Mouse (Mus musculus): ENCODE results near the gene Slc43a2. TPM values are rescaled to one million over a fixed set of nuclear protein-coding genes. Genes with fewer than 3 reads are reported as not detected.
"Not testable (repeated sequence)": the region's sequence is repeated elsewhere in the genome, so short reads cannot be mapped to it uniquely, and the experiment has no call there.

The Slc43a2 gene
- polyA plus RNA-seq, 1 experiment from 2014 or later = 12.1 TPM

- Histone ChIP-seq H3K4me1 (peaks cover 22% of the 10 kb centered on the region), H3K9ac (replicated peaks) (no peak overlapping the region), H3K4me2 (replicated peaks) (no peak overlapping the region), H3K27me3 (no peaks in the 10 kb centered on the region), H3K4me3 (no peak overlapping the region), H3K27ac (replicated peaks) (peak overlapping the region; percentile 47), H3K9me3 (no peaks in the 10 kb centered on the region), H3K36me3 (no peaks in the 10 kb centered on the region)
- WGBS = 65% methylated on average over 19 of the region's 19 CpGs
- ATAC-seq (replicated peaks) = 0 out of 2 replicates have a peak, but pooled peaks have one; percentile 33
Measured at GRCm38 (mm10) chr11:75540710-75541581, 9.5 kb downstream of the Slc43a2 start.

GRCm38 (mm10) chr11:75544713-75545112 is 13.2 kb downstream of the Slc43a2 start:
- no peak overlapping the region for H3K4me2 ChIP-seq (replicated peaks)
- no peak for ATAC-seq (replicated peaks)
- no peak overlapping the region for H3K9ac ChIP-seq (replicated peaks)
- no peak overlapping the region for H3K4me3 ChIP-seq
- 81% methylated on average over 9 of the region's 9 CpGs for WGBS
- no peak overlapping the region for H3K27ac ChIP-seq (replicated peaks)
- H3K4me1 ChIP-seq = peaks cover 16% of the 10 kb centered on the region
- H3K36me3 ChIP-seq = no peaks in the 10 kb centered on the region
- no peaks in the 10 kb centered on the region for H3K9me3 ChIP-seq
- no peaks in the 10 kb centered on the region for H3K27me3 ChIP-seq

- Histone ChIP-seq H3K4me3 (no peak overlapping the region), H3K9ac (replicated peaks) (no peak overlapping the region), H3K4me2 (replicated peaks) (no peak overlapping the region), H3K4me1 (peaks cover 19% of the 10 kb centered on the region), H3K36me3 (no peaks in the 10 kb centered on the region), H3K27ac (replicated peaks) (no peak overlapping the region), H3K9me3 (no peaks in the 10 kb centered on the region), H3K27me3 (no peaks in the 10 kb centered on the region)
- no peak for ATAC-seq (replicated peaks)
- WGBS = 80% methylated on average over 4 of the region's 4 CpGs
Measured at GRCm38 (mm10) chr11:75546057-75546456, 14.6 kb downstream of the Slc43a2 start.

DNA sequence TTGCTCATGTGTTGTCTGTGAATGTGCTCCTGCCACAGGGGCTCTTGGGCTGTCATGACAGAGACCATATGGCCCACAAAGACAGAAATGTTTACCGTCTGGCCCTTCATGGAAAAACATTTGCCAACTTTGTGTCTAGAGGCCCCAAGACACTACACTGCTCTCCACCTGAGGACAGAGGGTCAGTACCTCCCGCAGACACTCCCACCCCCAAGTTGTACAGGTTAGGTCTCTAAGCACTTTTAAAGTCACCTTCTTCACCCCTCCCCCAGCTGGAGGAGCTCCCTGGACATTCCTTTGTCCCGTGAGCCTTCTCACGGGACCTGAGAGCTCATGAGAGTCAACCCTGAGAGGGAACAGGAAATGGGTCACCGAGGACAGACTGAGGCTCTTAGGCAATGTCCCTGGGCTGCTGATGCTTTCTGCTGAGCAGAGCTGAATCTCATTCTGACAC is 18.2 kb downstream of the Slc43a2 start:
- H3K4me1 ChIP-seq = peaks cover 27% of the 10 kb centered on the region
- H3K4me3 ChIP-seq = no peak overlapping the region
- H3K9ac ChIP-seq (replicated peaks) = no peak overlapping the region
- no peak overlapping the region for H3K27ac ChIP-seq (replicated peaks)
- peak; percentile 26; the same call in 1 of the 2 replicates for ATAC-seq (replicated peaks)
- no peaks in the 10 kb centered on the region for H3K36me3 ChIP-seq
- no peaks in the 10 kb centered on the region for H3K9me3 ChIP-seq
- H3K4me2 ChIP-seq (replicated peaks) = no peak overlapping the region
- no peaks in the 10 kb centered on the region for H3K27me3 ChIP-seq
- 45% methylated on average over 5 of the region's 5 CpGs for WGBS

DNA sequence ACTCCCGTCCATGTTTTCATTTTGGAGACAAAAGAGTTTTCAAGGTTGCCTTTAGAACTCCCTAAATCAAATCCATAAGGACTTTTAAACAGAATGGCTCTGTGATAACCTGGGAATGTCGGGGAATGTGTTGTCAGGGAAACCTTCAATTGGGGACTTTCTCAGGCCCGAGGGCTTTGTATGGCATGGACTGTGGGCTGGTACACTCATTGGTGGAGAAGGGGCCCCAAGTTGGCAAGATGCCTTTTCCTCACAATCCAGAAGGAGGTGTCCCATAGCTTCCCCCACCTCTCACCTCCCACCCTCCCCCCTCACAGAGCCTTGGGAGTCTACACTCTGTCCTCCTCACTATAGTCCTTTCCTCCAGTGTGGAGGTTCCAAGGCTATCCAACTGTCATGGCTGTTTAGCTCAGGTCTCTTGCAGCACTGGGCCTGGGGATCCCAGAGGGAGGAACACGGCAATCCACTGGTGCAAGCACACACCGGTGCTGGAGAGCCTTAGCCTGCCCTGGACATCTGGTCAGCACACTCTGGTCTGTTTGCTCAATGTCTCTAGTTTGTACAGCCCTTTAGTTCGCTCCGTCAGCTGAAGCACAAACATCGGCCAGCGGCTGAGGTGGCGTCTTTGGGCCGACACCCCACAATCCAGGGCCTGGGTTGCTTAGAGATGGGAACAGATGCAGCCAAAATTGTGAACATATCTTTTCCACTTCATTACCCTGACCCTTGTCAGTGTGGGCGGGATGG is 18.9 kb downstream of the Slc43a2 start:
- Histone ChIP-seq H3K4me3 (no peak overlapping the region), H3K9me3 (no peaks in the 10 kb centered on the region), H3K27me3 (no peaks in the 10 kb centered on the region), H3K27ac (replicated peaks) (no peak overlapping the region), H3K4me2 (replicated peaks) (no peak overlapping the region), H3K36me3 (no peaks in the 10 kb centered on the region), H3K4me1 (peaks cover 27% of the 10 kb centered on the region), H3K9ac (replicated peaks) (no peak overlapping the region)
- 0 out of 2 replicates have a peak, but pooled peaks have one; percentile 16 for ATAC-seq (replicated peaks)
- WGBS = 50% methylated on average over 12 of the region's 12 CpGs

- H3K9ac ChIP-seq (replicated peaks) = no peak overlapping the region
- no peak overlapping the region for H3K27ac ChIP-seq (replicated peaks)
- 87% methylated on average over 5 of the region's 5 CpGs for WGBS
Measured at GRCm38 (mm10) chr11:75551321-75551720, 19.8 kb downstream of the Slc43a2 start.

DNA sequence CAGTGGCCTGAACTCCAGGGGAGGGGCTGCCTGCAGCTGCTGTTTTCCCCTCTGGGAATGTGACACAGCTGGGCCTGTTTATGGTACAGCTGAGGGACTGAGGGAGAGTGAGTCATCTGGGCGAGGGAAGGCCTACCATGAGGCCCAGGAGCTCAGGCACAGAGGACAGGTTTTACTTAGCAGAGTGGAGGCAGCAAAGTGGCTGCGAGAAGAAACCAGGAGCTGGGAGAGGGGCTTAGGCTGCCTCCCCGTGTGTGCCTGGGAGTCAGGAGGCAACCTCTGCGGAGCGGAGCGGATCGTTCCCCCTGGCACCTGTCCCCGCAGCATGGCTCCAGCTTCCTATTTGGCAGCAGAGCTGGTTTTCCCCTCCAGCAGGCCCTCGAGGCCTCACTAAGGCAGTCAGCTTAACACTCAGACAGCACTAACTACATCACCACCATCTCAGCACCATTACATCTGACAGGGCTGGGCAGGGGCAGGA is 20.5 kb downstream of the Slc43a2 start:
- no peak overlapping the region for H3K4me2 ChIP-seq (replicated peaks)
- 0 out of 2 replicates have a peak overlapping the region, but pooled peaks have one; percentile 5 for H3K9ac ChIP-seq (replicated peaks)
- WGBS = 55% methylated on average over 9 of the region's 9 CpGs
- no peaks in the 10 kb centered on the region for H3K9me3 ChIP-seq
- H3K4me3 ChIP-seq = no peak overlapping the region
- no peaks in the 10 kb centered on the region for H3K36me3 ChIP-seq
- H3K4me1 ChIP-seq = peaks cover 27% of the 10 kb centered on the region
- no peaks in the 10 kb centered on the region for H3K27me3 ChIP-seq
- no peak overlapping the region; the same call in 1 of the 2 replicates for H3K27ac ChIP-seq (replicated peaks)
- no peak for ATAC-seq (replicated peaks)

More at GRCm38 (mm10) chr11:75551321-75551720, 19.8 kb downstream of the Slc43a2 start:
- H3K36me3 ChIP-seq = no peaks in the 10 kb centered on the region
- H3K9me3 ChIP-seq = no peaks in the 10 kb centered on the region
- peaks cover 27% of the 10 kb centered on the region for H3K4me1 ChIP-seq
- no peak overlapping the region for H3K4me2 ChIP-seq (replicated peaks)
- no peaks in the 10 kb centered on the region for H3K27me3 ChIP-seq
- H3K4me3 ChIP-seq = no peak overlapping the region
- ATAC-seq (replicated peaks) = no peak

GRCm38 (mm10) chr11:75552906-75553482 is 21.5 kb downstream of the Slc43a2 start:
- Histone ChIP-seq H3K4me3 (no peak overlapping the region), H3K36me3 (no peaks in the 10 kb centered on the region), H3K9me3 (no peaks in the 10 kb centered on the region), H3K4me1 (peaks cover 27% of the 10 kb centered on the region), H3K27me3 (no peaks in the 10 kb centered on the region), H3K9ac (replicated peaks) (no peak overlapping the region), H3K4me2 (replicated peaks) (no peak overlapping the region), H3K27ac (replicated peaks) (no peak overlapping the region)
- ATAC-seq (replicated peaks) = no peak
- WGBS = 56% methylated on average over 7 of the region's 7 CpGs

DNA sequence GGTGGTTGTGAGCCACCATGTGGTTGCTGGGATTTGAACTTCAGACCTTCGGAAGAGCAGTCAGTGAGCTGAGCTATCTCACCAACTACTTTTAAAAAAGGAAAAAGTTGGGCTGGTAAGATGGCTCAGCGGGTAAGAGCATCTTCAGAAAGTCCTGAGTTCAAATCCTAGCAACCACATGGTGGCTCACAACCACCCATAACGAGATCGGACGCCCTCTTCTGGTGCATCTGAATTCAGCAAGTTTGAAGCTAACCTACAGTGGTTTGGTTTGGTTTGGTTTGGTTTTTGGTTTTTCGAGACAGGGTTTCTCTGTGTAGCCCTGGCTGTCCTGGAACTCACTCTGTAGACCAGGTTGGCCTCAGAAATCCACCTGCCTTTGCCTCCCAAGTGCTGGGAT is 24.5 kb downstream of the Slc43a2 start:
- H3K36me3 ChIP-seq; H3K4me3 ChIP-seq; H3K9me3 ChIP-seq; H3K4me1 ChIP-seq; H3K9ac ChIP-seq (replicated peaks); H3K27ac ChIP-seq (replicated peaks); ATAC-seq (replicated peaks); H3K27me3 ChIP-seq; H3K4me2 ChIP-seq (replicated peaks): not testable (repeated sequence)
- 94% methylated on average over 6 of the region's 6 CpGs for WGBS

DNA sequence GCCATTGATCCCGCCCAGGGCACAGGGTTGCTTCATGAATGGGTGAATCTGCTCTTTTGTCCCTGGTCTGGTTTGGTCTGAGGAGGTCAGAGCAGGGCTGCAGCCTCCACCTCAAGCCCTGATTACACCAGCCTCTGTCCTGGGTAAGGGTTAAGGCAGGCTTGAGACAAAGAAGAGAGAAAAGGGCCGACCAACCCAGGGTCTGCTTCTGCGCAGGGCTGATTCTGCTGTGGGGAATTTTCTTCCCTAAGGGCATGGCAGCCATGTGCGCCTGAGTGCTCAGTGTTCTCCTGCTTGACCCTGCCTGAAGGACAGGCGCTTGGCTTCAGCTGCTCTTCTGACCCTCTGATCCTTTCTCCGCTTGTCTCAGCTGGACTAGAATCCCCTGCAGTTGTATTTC is 25.6 kb downstream of the Slc43a2 start:
- 86% methylated on average over 6 of the region's 6 CpGs for WGBS
- Histone ChIP-seq H3K4me1 (peaks cover 3% of the 10 kb centered on the region; the same call in 1 of the 2 replicates), H3K4me3 (no peak overlapping the region), H3K36me3 (peaks cover 4% of the 10 kb centered on the region; the same call in 1 of the 2 replicates), H3K9me3 (no peaks in the 10 kb centered on the region), H3K27ac (replicated peaks) (no peak overlapping the region), H3K4me2 (replicated peaks) (no peak overlapping the region), H3K9ac (replicated peaks) (no peak overlapping the region), H3K27me3 (no peaks in the 10 kb centered on the region)
- no peak for ATAC-seq (replicated peaks)

DNA sequence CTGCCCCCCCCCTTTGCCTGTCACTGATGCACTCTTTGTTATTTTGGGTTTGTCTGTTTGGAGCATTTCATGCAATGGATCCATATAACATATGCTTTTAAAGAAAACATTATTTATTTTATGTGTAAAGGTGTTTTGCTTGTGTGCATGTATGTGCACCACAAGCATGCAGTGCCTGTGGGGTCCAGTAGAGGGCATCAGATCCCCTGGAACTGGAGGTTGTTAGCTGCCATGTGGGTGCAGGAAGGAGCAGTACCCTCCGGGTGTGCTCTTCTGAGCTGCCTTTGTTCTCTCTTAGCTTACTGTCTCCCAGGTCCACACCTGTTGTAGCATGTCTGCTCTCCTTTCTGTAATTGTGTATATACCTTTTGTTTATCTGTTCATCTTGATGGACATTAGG is 26.6 kb downstream of the Slc43a2 start:
- Histone ChIP-seq H3K9ac (replicated peaks) (no peak overlapping the region), H3K36me3 (peaks cover 9% of the 10 kb centered on the region; the same call in 1 of the 2 replicates), H3K27me3 (no peaks in the 10 kb centered on the region), H3K9me3 (no peaks in the 10 kb centered on the region), H3K27ac (replicated peaks) (no peak overlapping the region), H3K4me1 (no peaks in the 10 kb centered on the region), H3K4me2 (replicated peaks) (no peak overlapping the region), H3K4me3 (no peak overlapping the region)
- ATAC-seq (replicated peaks) = no peak
- 81% methylated on average over 1 of the region's 1 CpGs for WGBS

All from forebrain, embryonic 15.5 days (tissue).